Mouse (Mus musculus) heart, adult 2 months (tissue): ENCODE results near the gene Filip1l.

ENCODE experiments used
- CTCF ChIP-seq: fragments of 200-600 bp; IDR thresholded peaks from 2 replicates; pipeline ENCODE4 v1.8.1; 2022; ENCODE audit warnings: antibody characterized with exemption, mild to moderate bottlenecking, moderate library complexity
- EP300 ChIP-seq: fragments of 200-500 bp; IDR thresholded peaks from 2 replicates; pipeline ENCODE4 v1.6.1; 2011; ENCODE audit warnings: low read depth, low read length, control low read depth; ENCODE audit not compliant: insufficient read depth
- POLR2A ChIP-seq: fragments of 200-500 bp; IDR thresholded peaks from 2 replicates; pipeline ENCODE4 v1.6.1; 2011; ENCODE audit warnings: mild to moderate bottlenecking, low read depth, low read length, control low read depth; ENCODE audit not compliant: insufficient read depth

DNA sequence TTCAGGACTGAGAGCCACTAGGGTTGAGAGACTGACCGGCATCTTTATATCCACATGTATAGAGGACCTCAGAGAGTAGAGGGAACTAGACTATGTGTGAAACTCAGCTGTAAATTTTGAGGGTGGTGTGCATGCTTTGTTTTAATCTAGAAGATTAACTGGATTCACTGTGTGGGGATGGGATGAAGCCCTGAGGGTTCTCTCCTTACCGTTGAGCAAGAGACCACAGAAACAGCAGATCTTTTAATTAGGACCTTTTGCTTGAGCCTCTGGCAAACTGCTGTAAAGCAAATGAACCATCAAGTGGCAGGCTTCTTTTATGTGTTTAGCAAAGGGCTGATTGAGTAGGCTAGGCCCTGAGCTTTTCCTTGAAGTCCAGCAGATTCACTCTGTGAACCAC, 103.1 kb downstream of the Filip1l start:
- TF ChIP-seq CTCF (no peak), POLR2A (no peak), EP300 (no peak)
